Mouse (Mus musculus) layer of hippocampus, adult 2 months (tissue): ENCODE measurements around the gene Tyw1. TPM values are rescaled to one million over a fixed set of nuclear protein-coding genes. Genes with fewer than 3 reads are reported as not detected.

Source experiments
- DNase-seq, 2 experiments: peaks; one replicate each; pipeline ENCODE4 v3.0.0; 2022; ENCODE audit warnings: low spot score in 2 of 2
- H3K27ac ChIP-seq: fragments of 200-600 bp; 2 replicates; pipeline ENCODE4 v1.8.1; 2022
- H3K4me3 ChIP-seq: fragments of 200-600 bp; 2 replicates; pipeline ENCODE4 v1.8.1; 2022; ENCODE audit warnings: mild to moderate bottlenecking
- CTCF ChIP-seq: fragments of 200-600 bp; conservative IDR thresholded peaks from 2 replicates; pipeline ENCODE4 v1.8.1; 2022; ENCODE audit warnings: antibody characterized with exemption, mild to moderate bottlenecking, moderate library complexity
- total RNA-seq, 2 experiments: library from RNA; stranded (reverse); gene quantifications; 2 replicates each; pipeline ENCODE4 v1.2.3; 2021

The Tyw1 gene
- total RNA-seq, 2 experiments from 2014 or later = 16.2 to 17.7 TPM

- no peak for TF ChIP-seq CTCF
- no peak overlapping the region for H3K4me3 ChIP-seq
- DNase-seq = no peak
- H3K27ac ChIP-seq = no peak overlapping the region
Observed at GRCm38 (mm10) chr5:130273046-130273445, 17.6 kb downstream of the Tyw1 start.

- H3K27ac ChIP-seq = no peak overlapping the region
- peak; percentile 94 for TF ChIP-seq CTCF
- no peak overlapping the region for H3K4me3 ChIP-seq
- peak; percentile 53 to 60 for DNase-seq
Observed at GRCm38 (mm10) chr5:130275509-130275908, 20.1 kb downstream of the Tyw1 start.

- no peak for DNase-seq
- no peak overlapping the region for H3K27ac ChIP-seq
- TF ChIP-seq CTCF = no peak
- H3K4me3 ChIP-seq = no peak overlapping the region
Observed at GRCm38 (mm10) chr5:130278011-130278472, 22.6 kb downstream of the Tyw1 start.

- H3K4me3 ChIP-seq = no peak overlapping the region
- no peak for DNase-seq
- no peak overlapping the region for H3K27ac ChIP-seq
- no peak for TF ChIP-seq CTCF
Observed at GRCm38 (mm10) chr5:130283079-130283732, 27.8 kb downstream of the Tyw1 start.

- DNase-seq = no peak
- TF ChIP-seq CTCF = no peak
- Histone ChIP-seq H3K4me3 (no peak overlapping the region), H3K27ac (no peak overlapping the region)
Observed at GRCm38 (mm10) chr5:130288106-130288505, 32.7 kb downstream of the Tyw1 start.

GRCm38 (mm10) chr5:130290242-130290641, 34.8 kb downstream of the Tyw1 start:
- TF ChIP-seq CTCF = peak; percentile 60
- Histone ChIP-seq H3K4me3 (no peak overlapping the region), H3K27ac (peak overlapping the region; percentile 39; the same call in 1 of the 2 replicates)
- DNase-seq = no peak

GRCm38 (mm10) chr5:130290775-130291174, 35.4 kb downstream of the Tyw1 start:
- no peak for TF ChIP-seq CTCF
- peak overlapping the region; percentile 84 for H3K27ac ChIP-seq
- no peak overlapping the region for H3K4me3 ChIP-seq
- DNase-seq = peak; percentile 66 to 79

GRCm38 (mm10) chr5:130292976-130293375, 37.6 kb downstream of the Tyw1 start:
- peak overlapping the region; percentile 75 for H3K27ac ChIP-seq
- peak in 1 of 2 experiments; percentile 23 for DNase-seq
- TF ChIP-seq CTCF = no peak
- no peak overlapping the region for H3K4me3 ChIP-seq

GRCm38 (mm10) chr5:130293941-130294340, 38.5 kb downstream of the Tyw1 start:
- no peak for TF ChIP-seq CTCF
- Histone ChIP-seq H3K4me3 (no peak overlapping the region), H3K27ac (peak overlapping the region; percentile 75)
- no peak for DNase-seq

GRCm38 (mm10) chr5:130294598-130294997, 39.2 kb downstream of the Tyw1 start:
- peak in 1 of 2 experiments; percentile 13 for DNase-seq
- Histone ChIP-seq H3K4me3 (no peak overlapping the region), H3K27ac (peak overlapping the region; percentile 75)
- TF ChIP-seq CTCF = no peak

GRCm38 (mm10) chr5:130296071-130296470, 40.7 kb downstream of the Tyw1 start:
- no peak for DNase-seq
- H3K27ac ChIP-seq = no peak overlapping the region
- peak; percentile 48 for TF ChIP-seq CTCF
- H3K4me3 ChIP-seq = no peak overlapping the region

- TF ChIP-seq CTCF = no peak
- H3K27ac ChIP-seq = no peak overlapping the region
- H3K4me3 ChIP-seq = no peak overlapping the region
- no peak for DNase-seq
Observed at GRCm38 (mm10) chr5:130298831-130299460, 43.5 kb downstream of the Tyw1 start.

- no peak overlapping the region for H3K27ac ChIP-seq
- no peak overlapping the region for H3K4me3 ChIP-seq
- no peak for TF ChIP-seq CTCF
- DNase-seq = no peak
Observed at GRCm38 (mm10) chr5:130299526-130299925, 44.1 kb downstream of the Tyw1 start.

- no peak overlapping the region for H3K4me3 ChIP-seq
- no peak for DNase-seq
- H3K27ac ChIP-seq = no peak overlapping the region
- no peak for TF ChIP-seq CTCF
Observed at GRCm38 (mm10) chr5:130303611-130304010, 48.2 kb downstream of the Tyw1 start.
